Comparison of ENCODE assay signal across 7 mouse cellular contexts in the genomic region with DNA sequence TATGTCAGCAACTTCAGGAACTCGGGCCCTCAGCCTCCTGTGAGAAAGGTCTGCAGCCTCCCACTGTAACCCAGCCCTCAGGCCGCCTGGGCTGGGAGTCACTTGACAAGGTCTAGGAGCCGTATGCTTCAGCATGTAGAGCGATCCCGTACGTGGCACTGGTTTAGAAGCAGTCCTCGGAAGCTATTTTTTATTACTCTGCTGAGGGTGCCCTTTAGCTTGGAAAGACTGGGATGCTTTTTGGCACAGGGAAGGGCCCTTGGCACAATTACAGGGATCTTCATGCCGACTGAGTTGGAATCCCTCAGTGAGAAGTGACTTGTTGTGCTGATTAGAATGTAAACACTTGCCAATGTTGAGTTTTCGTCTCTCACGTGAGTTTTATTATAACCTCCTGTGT.
DNase-seq lines count a peak whose midpoint lies in the region; ATAC-seq lines count a peak whose summit lies in the region.

No protein-coding gene starts in this region.

- no peak for ATAC-seq in monocyte, adult 5-6 weeks (replicated peaks; ENCODE audit: insufficient number of reproducible peaks, low FRiP score, low TSS enrichment, poor library complexity, severe bottlenecking)

- peak; percentile 43 to 61 for DNase-seq in kidney, adult 8-10 months
- no peak for DNase-seq in kidney, postnatal 4 days
- peak; percentile 62 for DNase-seq in cerebellum, adult 11-12 months
- peak; percentile 27 for DNase-seq in gastrocnemius, postnatal 14 days
- peak; percentile 23 for DNase-seq in ovary, postnatal 14 days (ENCODE audit: low spot score)
- no peak for DNase-seq in embryo, embryonic 10.5 days (ENCODE audit: low spot score)

- intact Hi-C loops in gastrocnemius, postnatal 14 days (cut with DNase I; ENCODE audit: low total_unique reads), result no loop called here

Comparison
In these comparisons a context has a peak if more than half of its experiments do, and no peak if none do; other contexts are left out.
1. DNase-seq: peak in kidney, adult 8-10 months (2 of 2), cerebellum, adult 11-12 months (single experiment), gastrocnemius, postnatal 14 days (single experiment) and ovary, postnatal 14 days (single experiment); none in kidney, postnatal 4 days (0 of 2) and embryo, embryonic 10.5 days (single experiment).